Mouse (Mus musculus): ENCODE measurements around the gene Slc25a29.

GRCm38 (mm10) chr12:108823036-108823435 lies 12.6 kb downstream of the Slc25a29 start:
- TF ChIP-seq CTCF (IDR thresholded peaks at IDR 0.05; ENCODE audit: low read depth): no peak
- TF ChIP-seq EP300 (IDR thresholded peaks at IDR 0.05; ENCODE audit: low read depth): no peak
